ENCODE assay signal across 20 mouse cellular contexts in genomic region chr14:76797518-76797917, GRCm38 (mm10).
DNase-seq lines count a peak whose midpoint lies in the region; ATAC-seq lines count a peak whose summit lies in the region.
"Had no signal": no experiment of that assay in that cellular context is flagged by ENCODE, and none has a peak within 500 bp of the region (broad histone marks: within the 10 kb centered on the region; RNA-seq: fewer than 3 reads in every experiment).

No protein-coding gene starts in this region.

- no peak overlapping the region for H3K4me2 ChIP-seq in heart, embryonic 12.5 days
- H3K4me2 ChIP-seq in intestine, embryonic 16.5 days (ENCODE audit: low read depth, low read length), result no peak overlapping the region
- H3K4me2 ChIP-seq in liver, embryonic 16.5 days (ENCODE audit: low read depth, low read length), result no peak overlapping the region
- H3K4me2 ChIP-seq: forebrain, embryonic 12.5 days; hindbrain, embryonic 14.5 days; midbrain, embryonic 12.5 days; neural tube, embryonic 12.5 days had no signal

- H3K9ac ChIP-seq in heart, embryonic 12.5 days, result no peak overlapping the region
- no peak overlapping the region for H3K9ac ChIP-seq in intestine, embryonic 16.5 days (ENCODE audit: low read depth, low read length)
- H3K9ac ChIP-seq in liver, embryonic 16.5 days (ENCODE audit: low read depth, low read length), result no peak overlapping the region
- H3K9ac ChIP-seq: forebrain, embryonic 12.5 days; hindbrain, embryonic 14.5 days; midbrain, embryonic 12.5 days; neural tube, embryonic 12.5 days had no signal

- H3K9me3 ChIP-seq in heart, embryonic 12.5 days (replicated peaks), result no peaks in the 10 kb centered on the region
- no peaks in the 10 kb centered on the region for H3K9me3 ChIP-seq in intestine, embryonic 16.5 days (ENCODE audit: control insufficient read depth, low read length)
- no peaks in the 10 kb centered on the region for H3K9me3 ChIP-seq in liver, embryonic 16.5 days (replicated peaks; ENCODE audit: control insufficient read depth, low read length)
- H3K9me3 ChIP-seq: forebrain, embryonic 12.5 days; midbrain, embryonic 12.5 days; neural tube, embryonic 12.5 days had no signal

- ATAC-seq in heart, embryonic 12.5 days (ENCODE audit: insufficient number of reproducible peaks, low FRiP score), result 0 out of 2 replicates have a peak, but pooled peaks have one; percentile 22
- peak; percentile 80 for ATAC-seq in intestine, embryonic 16.5 days
- ATAC-seq in liver, embryonic 16.5 days (ENCODE audit: low read depth), result peak; percentile 88
- ATAC-seq: lung, postnatal 0 days had no signal

- no peak overlapping the region for H3K4me3 ChIP-seq in heart, embryonic 12.5 days
- H3K4me3 ChIP-seq in intestine, embryonic 16.5 days (ENCODE audit: low read length), result no peak overlapping the region
- H3K4me3 ChIP-seq in liver, embryonic 16.5 days (ENCODE audit: low read depth, low read length), result no peak overlapping the region
- H3K4me3 ChIP-seq: forebrain, embryonic 12.5 days; midbrain, embryonic 12.5 days; neural tube, embryonic 12.5 days had no signal

- no peak overlapping the region for H3K27ac ChIP-seq in heart, embryonic 12.5 days (ENCODE audit: poor library complexity, severe bottlenecking)
- no peak overlapping the region for H3K27ac ChIP-seq in intestine, embryonic 16.5 days (ENCODE audit: low read length)
- peak overlapping the region; percentile 60 for H3K27ac ChIP-seq in liver, embryonic 16.5 days (ENCODE audit: low read length)
- H3K27ac ChIP-seq: forebrain, embryonic 12.5 days; hindbrain, embryonic 14.5 days; kidney, postnatal 0 days; midbrain, embryonic 12.5 days; neural tube, embryonic 12.5 days had no signal

- no peaks in the 10 kb centered on the region for H3K36me3 ChIP-seq in heart, embryonic 12.5 days
- no peaks in the 10 kb centered on the region for H3K36me3 ChIP-seq in intestine, embryonic 16.5 days (ENCODE audit: control insufficient read depth, insufficient read depth, low read length)
- H3K36me3 ChIP-seq in liver, embryonic 16.5 days (ENCODE audit: control insufficient read depth, insufficient read depth), result no peaks in the 10 kb centered on the region
- H3K36me3 ChIP-seq: forebrain, embryonic 12.5 days; midbrain, embryonic 12.5 days; neural tube, embryonic 12.5 days had no signal

- H3K4me1 ChIP-seq in heart, embryonic 12.5 days (replicated peaks), result peaks cover 16% of the 10 kb centered on the region
- peaks cover 4% of the 10 kb centered on the region for H3K4me1 ChIP-seq in intestine, embryonic 16.5 days (ENCODE audit: control insufficient read depth, insufficient read depth, low read length)
- peaks cover 4% of the 10 kb centered on the region for H3K4me1 ChIP-seq in liver, embryonic 16.5 days (ENCODE audit: control insufficient read depth, low read depth, low read length)
- H3K4me1 ChIP-seq: neural tube, embryonic 12.5 days had no signal

- H3K27me3 ChIP-seq in heart, embryonic 12.5 days (replicated peaks), result no peaks in the 10 kb centered on the region
- H3K27me3 ChIP-seq in intestine, embryonic 16.5 days (replicated peaks; ENCODE audit: control insufficient read depth, insufficient read depth, low read length), result no peaks in the 10 kb centered on the region
- no peaks in the 10 kb centered on the region for H3K27me3 ChIP-seq in liver, embryonic 16.5 days (ENCODE audit: control insufficient read depth, insufficient read depth, low read depth, low read length)
- H3K27me3 ChIP-seq: CH12.LX; forebrain, embryonic 12.5 days; neural tube, embryonic 12.5 days had no signal

- no peak for DNase-seq in heart, adult 9 months (ENCODE audit: low spot score in 2 of 2)
- peak; percentile 23 for DNase-seq in liver
- DNase-seq in thymus, postnatal 10 days (ENCODE audit: low spot score in 2 of 2), result no peak
- DNase-seq in left cerebral cortex, adult 9 months (ENCODE audit: low spot score in 2 of 2), result no peak
- DNase-seq: adrenal gland, postnatal 25 days; cerebellum, adult 11 months; cerebellum, postnatal 14 days; heart, postnatal 36 days; kidney, adult 11 months; right cerebral cortex, adult 18-20 months had no signal

- 17% methylated on average over 6 of the region's 6 CpGs for WGBS in heart, embryonic 12.5 days
- 46% methylated on average over 6 of the region's 6 CpGs for WGBS in intestine, embryonic 16.5 days
- WGBS in liver, embryonic 16.5 days (ENCODE audit: insufficient replicate concordance), result 34% methylated on average over 6 of the region's 6 CpGs

Comparison
In these comparisons a context has a peak if more than half of its experiments do, and no peak if none do; other contexts are left out.
1. ATAC-seq: peak in every context shown above with its lines; median percentile 88 in liver, embryonic 16.5 days; 80 in intestine, embryonic 16.5 days; 22 in heart, embryonic 12.5 days.